Mouse (Mus musculus): ENCODE measurements around the gene 1810062G17Rik. TPM values are rescaled to one million over a fixed set of nuclear protein-coding genes. Genes with fewer than 3 reads are reported as not detected.

The 1810062G17Rik gene
- 1 to 10 TPM; 2.4 to 4.5 TPM for polyA plus RNA-seq (2017; shearing (Covaris generic))

DNA sequence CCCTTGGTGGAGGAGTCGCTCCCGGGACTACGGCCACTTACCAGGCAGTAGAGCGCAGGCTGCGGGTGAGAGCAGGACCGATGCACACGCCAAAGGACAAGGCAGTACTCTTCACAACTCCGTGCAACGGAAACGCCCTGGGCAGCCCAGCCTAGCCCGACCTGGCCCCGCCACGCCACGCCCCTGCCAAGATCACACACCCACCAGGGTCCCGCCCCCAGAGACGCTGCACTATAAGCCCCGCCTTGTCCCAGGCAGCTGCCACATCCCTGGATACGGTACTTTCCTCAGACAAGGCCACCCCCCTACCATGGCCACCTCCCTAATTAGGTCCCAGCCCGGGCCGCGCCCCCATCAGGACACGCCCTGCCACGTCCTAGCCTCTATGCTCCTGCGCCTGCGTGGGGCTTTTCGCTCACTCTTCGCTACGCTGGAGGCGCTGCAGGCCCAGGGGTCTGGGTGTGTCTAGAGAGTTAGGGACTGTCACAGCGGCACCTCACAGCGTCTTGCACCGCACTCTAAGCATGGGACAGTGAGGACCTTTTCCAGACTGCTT lies at the start of gene 1810062G17Rik, which contains the start of gene Anxa5:
TSS of gene 1810062G17Rik (plus strand) at position 406 of the 556 bp plus-strand sequence.
TSS of gene Anxa5 (minus strand) at position 363 of the 556 bp plus-strand sequence.

GRCm38 (mm10) chr3:36521073-36522060 lies 45.6 kb downstream of the 1810062G17Rik start, which contains the start of gene Gm11549:
Gm11549 (minus strand) TSS chr3:36521813.

Other genes with a start within 250 kb of the 1810062G17Rik start
- 100 to 1,000 TPM; 167 to 221 TPM for gene Anxa5, start within 50 bp of the 1810062G17Rik start, polyA plus RNA-seq (2017; shearing (Covaris generic))
- not detected for gene Gm11549, start 45.9 kb downstream of the 1810062G17Rik start, polyA plus RNA-seq (2017; shearing (Covaris generic))
- gene Exosc9, start 76.7 kb downstream of the 1810062G17Rik start, polyA plus RNA-seq (2017; shearing (Covaris generic)): 10 to 100 TPM; 46.9 to 59.8 TPM
- 1 to 10 TPM; 2.6 to 8.9 TPM for gene Ccna2, start 96.2 kb downstream of the 1810062G17Rik start, polyA plus RNA-seq (2017; shearing (Covaris generic))
- gene Bbs7, start 137.5 kb downstream of the 1810062G17Rik start, polyA plus RNA-seq (2017; shearing (Covaris generic)): under 1 TPM; 0.26 to 0.28 TPM
- gene Trpc3, start 214.2 kb downstream of the 1810062G17Rik start, polyA plus RNA-seq (2017; shearing (Covaris generic)): 1 to 10 TPM in 1 of 2 experiments, under 1 TPM in 1; 0.49 to 5.4 TPM

All from inflammation-experienced regulatory T-cells (primary cell).